Mouse (Mus musculus) ES-E14 (cell line): ENCODE measurements at regions not wholly inside any gene's neighbourhood (a gene's known extent, or its start where the extent isn't known, plus 50 kb on each side); places are given as distances from the start of the nearest gene placed in this dataset.

ENCODE experiments used
- DNase-seq: peaks from one replicate; pipeline ENCODE4 v3.0.0-alpha.2; 2013; ENCODE audit warnings: low read depth, low spot score
- H3K27ac ChIP-seq: 2 replicates; pipeline ENCODE4 v1.5.1; 2012; ENCODE audit warnings: low read depth, mild to moderate bottlenecking, low read length, moderate library complexity, mixed read lengths; ENCODE audit not compliant: poor library complexity, insufficient read depth, severe bottlenecking
- H3K36me3 ChIP-seq: 2 replicates; pipeline ENCODE4 v1.6.1; 2012; ENCODE audit warnings: mild to moderate bottlenecking, low read length, moderate library complexity, mixed read lengths; ENCODE audit not compliant: control insufficient read depth, poor library complexity, insufficient read depth, severe bottlenecking
- H3K4me1 ChIP-seq, 2 experiments: fragments of 150-350 bp in 1 of 2; sonication (generic) in 1 of 2; 2 replicates each; pipeline ENCODE4 v1.6.1; 2012; ENCODE audit warnings: low read length in 2 of 2, mild to moderate bottlenecking in 1 of 2, mixed read lengths in 1 of 2; ENCODE audit not compliant: control insufficient read depth in 2 of 2, insufficient read depth in 2 of 2, poor library complexity in 1 of 2
- H3K4me3 ChIP-seq, 2 experiments: fragments of 150-350 bp in 1 of 2; sonication (generic) in 1 of 2; 2 replicates each; pipeline ENCODE4 v1.5.1; 2012; ENCODE audit warnings: low read length in 2 of 2, low read depth in 1 of 2, mild to moderate bottlenecking in 1 of 2, mixed read lengths in 1 of 2; ENCODE audit not compliant: insufficient read depth in 1 of 2, poor library complexity in 1 of 2, severe bottlenecking in 1 of 2
- H3K9ac ChIP-seq: 2 replicates; pipeline ENCODE4 v1.6.1; 2012; ENCODE audit warnings: low read depth, mild to moderate bottlenecking, low read length, mixed read lengths; ENCODE audit not compliant: poor library complexity, insufficient read depth, severe bottlenecking
- H3K9me3 ChIP-seq: fragments of 150-350 bp; sonication (generic); 2 replicates; pipeline ENCODE4 v1.6.1; 2012; ENCODE audit warnings: low read depth, mild to moderate bottlenecking, low read length; ENCODE audit not compliant: control insufficient read depth, insufficient read depth
- CHD2 ChIP-seq: IDR thresholded peaks from 2 replicates; pipeline ENCODE4 v1.6.1; 2014; ENCODE audit warnings: mild to moderate bottlenecking, low read depth, low read length, inconsistent platforms
- HCFC1 ChIP-seq: IDR thresholded peaks from 2 replicates; pipeline ENCODE4 v1.6.1; 2012; ENCODE audit warnings: low read length, inconsistent platforms, borderline replicate concordance; ENCODE audit not compliant: insufficient read depth
- MAFK ChIP-seq: IDR thresholded peaks from 2 replicates; pipeline ENCODE4 v1.6.1; 2014; ENCODE audit warnings: mild to moderate bottlenecking, low read depth, low read length, inconsistent platforms; ENCODE audit not compliant: insufficient read depth
- ZC3H11A ChIP-seq: IDR thresholded peaks from 2 replicates; pipeline ENCODE4 v1.6.1; 2012; ENCODE audit warnings: low read depth, mild to moderate bottlenecking, inconsistent platforms, low read length, borderline replicate concordance
- ZNF384 ChIP-seq: IDR thresholded peaks from 2 replicates; pipeline ENCODE4 v1.6.1; 2012; ENCODE audit warnings: low read depth, low read length, inconsistent platforms
- in situ Hi-C, 2 experiments: fragments of 600-800 bp; cut with MboI; formaldehyde crosslinking; loops; one replicate each; pipeline ENCODE4 v1.15.1; 2025; ENCODE audit warnings: low sequenced_read_pairs in 2 of 2, inconsistent platforms in 1 of 2; ENCODE audit not compliant: unreplicated experiment in 2 of 2

DNA sequence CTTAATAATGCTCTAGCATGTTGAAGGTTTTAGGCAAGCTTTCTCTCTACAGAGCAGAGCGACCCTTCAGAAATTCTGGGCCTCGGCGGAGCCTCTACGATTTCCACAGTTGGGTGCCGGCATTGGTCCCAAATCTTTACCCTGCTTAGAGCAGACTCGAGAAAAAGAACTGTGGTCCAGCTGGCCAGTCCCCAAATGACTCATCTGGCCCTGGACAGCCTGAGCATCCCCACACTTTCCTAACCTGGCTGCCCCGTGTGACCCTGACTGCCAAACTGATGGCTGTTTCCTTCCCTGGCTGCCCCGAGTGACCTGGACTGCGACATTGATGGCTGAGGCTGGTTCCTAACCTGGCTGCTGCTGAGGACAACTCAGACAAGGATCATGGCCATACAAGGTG is 191.0 kb upstream of the Bmper start:
- Histone ChIP-seq H3K27ac (no peak overlapping the region), H3K36me3 (no peaks in the 10 kb centered on the region), H3K4me3 (no peak overlapping the region), H3K4me1 (peaks cover 2 to 7% of the 10 kb centered on the region in 2 experiments; a peak in 1 of 4 replicates), H3K9ac (no peak overlapping the region), H3K9me3 (no peaks in the 10 kb centered on the region)
- no peak for DNase-seq
- TF ChIP-seq MAFK = no peak
- no peak for TF ChIP-seq ZNF384
- no peak for TF ChIP-seq CHD2
- no peak for TF ChIP-seq ZC3H11A
- no peak for TF ChIP-seq HCFC1
- in situ Hi-C loops = no loop called here

- no peaks in the 10 kb centered on the region for H3K36me3 ChIP-seq
- H3K27ac ChIP-seq = no peak overlapping the region
- H3K9ac ChIP-seq = no peak overlapping the region
- no peak for TF ChIP-seq CHD2
- in situ Hi-C loops = no loop called here
- no peak for DNase-seq
- no peak overlapping the region for H3K4me3 ChIP-seq
- H3K9me3 ChIP-seq = no peaks in the 10 kb centered on the region
- 0 out of 4 replicates have a peak, but pooled peaks cover 2 to 5% of the 10 kb centered on the region in 2 experiments for H3K4me1 ChIP-seq
These were observed 187.6 kb upstream of the Bmper start for GRCm38 (mm10) chr9:23035306-23035705.

- Histone ChIP-seq H3K4me1 (0 out of 4 replicates have a peak, but pooled peaks cover 2 to 5% of the 10 kb centered on the region in 2 experiments), H3K9me3 (no peaks in the 10 kb centered on the region), H3K4me3 (peak overlapping the region; percentile 7 to 58; a peak in 3 of 4 replicates), H3K36me3 (no peaks in the 10 kb centered on the region), H3K9ac (no peak overlapping the region), H3K27ac (no peak overlapping the region)
- in situ Hi-C loops = no loop called here
- TF ChIP-seq CHD2 (no peak), ZC3H11A (no peak), HCFC1 (no peak), MAFK (no peak), ZNF384 (no peak)
- no peak for DNase-seq
These were observed 186.8 kb upstream of the Bmper start for GRCm38 (mm10) chr9:23035901-23036610.

GRCm38 (mm10) chr9:23037513-23037914 is 185.4 kb upstream of the Bmper start:
- Histone ChIP-seq H3K4me3 (no peak overlapping the region), H3K4me1 (0 out of 4 replicates have a peak, but pooled peaks cover 2 to 5% of the 10 kb centered on the region in 2 experiments)
- no peak for DNase-seq

DNA sequence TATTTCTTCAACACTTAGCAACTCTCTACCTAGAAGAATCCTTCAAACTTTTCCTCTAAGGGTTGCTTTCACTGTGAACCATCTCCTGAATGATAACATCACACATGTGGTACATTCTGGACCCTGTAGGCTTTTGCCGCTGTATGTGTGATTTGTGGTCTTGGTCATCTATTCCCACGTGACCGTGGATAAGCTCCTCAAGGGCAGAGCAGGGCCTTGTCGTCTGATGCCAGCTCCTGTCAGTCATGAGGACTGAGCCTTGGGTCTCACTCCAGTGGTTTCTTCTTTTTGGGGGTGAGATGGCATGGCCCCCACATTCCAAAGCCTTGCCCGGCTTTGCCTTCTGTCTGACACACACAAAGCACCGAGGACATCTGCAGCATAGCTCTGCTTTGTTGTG is 183.3 kb upstream of the Bmper start:
- Histone ChIP-seq H3K9me3 (no peaks in the 10 kb centered on the region), H3K4me3 (no peak overlapping the region), H3K36me3 (no peaks in the 10 kb centered on the region), H3K4me1 (0 out of 4 replicates have a peak, but pooled peaks cover 2 to 5% of the 10 kb centered on the region in 2 experiments), H3K9ac (no peak overlapping the region), H3K27ac (no peak overlapping the region)
- TF ChIP-seq ZC3H11A (no peak), HCFC1 (no peak), CHD2 (no peak), ZNF384 (no peak), MAFK (no peak)
- no peak for DNase-seq
- in situ Hi-C loops = no loop called here

More at GRCm38 (mm10) chr9:23037513-23037914, 185.4 kb upstream of the Bmper start:
- no peaks in the 10 kb centered on the region for H3K36me3 ChIP-seq
- H3K9ac ChIP-seq = no peak overlapping the region
- no peaks in the 10 kb centered on the region for H3K9me3 ChIP-seq
- in situ Hi-C loops = no loop called here
- H3K27ac ChIP-seq = no peak overlapping the region
- TF ChIP-seq ZC3H11A (no peak), CHD2 (no peak), HCFC1 (no peak), MAFK (no peak), ZNF384 (no peak)
